12 mouse cellular contexts compared by ENCODE assay signal in the genomic region with DNA sequence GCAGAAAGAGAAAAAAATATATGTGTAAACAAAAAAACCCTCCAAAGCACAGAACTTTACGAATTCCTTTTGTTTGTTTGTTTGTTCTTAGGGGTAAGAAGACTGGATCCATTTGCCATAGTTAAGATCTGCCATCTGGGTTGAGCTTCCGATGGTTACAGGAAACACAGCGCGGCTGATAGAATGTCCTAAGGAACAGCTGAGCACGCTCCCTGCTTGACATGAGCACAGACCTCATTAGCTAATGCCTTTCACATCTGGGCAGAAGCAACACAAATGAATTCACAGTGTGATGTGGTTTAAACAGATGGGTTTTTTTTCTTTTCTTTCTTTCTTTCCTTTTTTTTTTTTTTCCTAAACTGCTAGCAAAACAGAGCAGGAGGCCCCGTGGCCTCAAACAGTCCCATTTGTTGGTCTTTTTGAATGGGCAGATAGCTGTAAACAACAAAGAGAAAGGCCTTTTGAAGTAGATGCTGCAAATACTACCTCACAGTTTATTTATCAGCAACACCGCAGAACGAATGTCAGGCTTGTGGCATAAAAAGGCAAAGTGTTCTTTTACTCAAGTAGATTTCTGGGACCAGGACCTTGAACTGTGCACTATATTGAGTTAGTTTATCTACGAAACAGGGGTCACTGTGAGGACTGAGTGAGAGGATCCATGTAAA.
DNase-seq lines count a peak whose midpoint lies in the region; ATAC-seq and TF ChIP-seq lines count a peak whose summit lies in the region.
"Had no signal": no experiment of that assay in that cellular context is flagged by ENCODE, and none has a peak within 500 bp of the region (broad histone marks: within the 10 kb centered on the region; RNA-seq: fewer than 3 reads in every experiment).

No protein-coding gene starts in this region.

- no peaks in the 10 kb centered on the region for H3K36me3 ChIP-seq in heart, embryonic 13.5 days
- no peaks in the 10 kb centered on the region for H3K36me3 ChIP-seq in lung, postnatal 0 days (ENCODE audit: insufficient read depth, low read length)
- no peaks in the 10 kb centered on the region for H3K36me3 ChIP-seq in midbrain, embryonic 14.5 days (ENCODE audit: control insufficient read depth, insufficient read depth, low read length)
- H3K36me3 ChIP-seq: limb, embryonic 13.5 days; neural tube, embryonic 12.5 days had no signal

- no peak for DNase-seq in heart, adult 8-10 months (ENCODE audit: low spot score)
- peak; percentile 78 for DNase-seq in lung, postnatal 0 days (ENCODE audit: low spot score)
- DNase-seq in lung, adult 2 months: no peak
- peak; percentile 59 for DNase-seq in embryo, embryonic 10.5 days (ENCODE audit: low spot score)
- DNase-seq in midbrain, embryonic 14.5 days: peak; percentile 48
- no peak for DNase-seq in ovary, postnatal 10 days (ENCODE audit: low spot score)
- DNase-seq in cerebellum, adult 9-11 months: no peak
- DNase-seq: cerebellum, adult 11 months had no signal

- no peak overlapping the region for H3K9ac ChIP-seq in heart, embryonic 13.5 days
- no peak overlapping the region for H3K9ac ChIP-seq in lung, postnatal 0 days (replicated peaks; ENCODE audit: low read depth)
- no peak overlapping the region for H3K9ac ChIP-seq in midbrain, embryonic 14.5 days (replicated peaks; ENCODE audit: low read length)
- H3K9ac ChIP-seq: limb, embryonic 13.5 days; neural tube, embryonic 12.5 days had no signal

- H3K4me1 ChIP-seq in heart, embryonic 13.5 days: peaks cover 14% of the 10 kb centered on the region
- no peaks in the 10 kb centered on the region; the same call in 1 of the 2 replicates for H3K4me1 ChIP-seq in lung, postnatal 0 days (ENCODE audit: insufficient read depth, low read depth, low read length)
- H3K4me1 ChIP-seq in lung, adult 2 months (ENCODE audit: control insufficient read depth, insufficient read depth, low read length): no peaks in the 10 kb centered on the region
- peaks cover 17% of the 10 kb centered on the region for H3K4me1 ChIP-seq in midbrain, embryonic 14.5 days (ENCODE audit: control insufficient read depth, insufficient read depth, low read length)
- H3K4me1 ChIP-seq: neural tube, embryonic 12.5 days had no signal

- no peak for TF ChIP-seq EP300 in lung, postnatal 0 days (IDR thresholded peaks at IDR 0.05)

- WGBS in heart, embryonic 13.5 days: 42% methylated on average over 9 of the region's 9 CpGs
- 27% methylated on average over 9 of the region's 9 CpGs for WGBS in lung, postnatal 0 days
- WGBS in lung, adult 2 months: 44% methylated on average over 9 of the region's 9 CpGs
- WGBS in midbrain, embryonic 14.5 days: 34% methylated on average over 9 of the region's 9 CpGs

- ATAC-seq in heart, embryonic 13.5 days (ENCODE audit: extremely low read depth, insufficient number of reproducible peaks, low FRiP score, low TSS enrichment): no peak
- peak; percentile 88 for ATAC-seq in lung, postnatal 0 days
- no peak; the same call in 1 of the 2 replicates for ATAC-seq in midbrain, embryonic 14.5 days (ENCODE audit: low FRiP score, low TSS enrichment)

- no peaks in the 10 kb centered on the region for H3K27me3 ChIP-seq in heart, embryonic 13.5 days (replicated peaks)
- H3K27me3 ChIP-seq in lung, postnatal 0 days (replicated peaks; ENCODE audit: insufficient read depth, low read length): no peaks in the 10 kb centered on the region
- no peaks in the 10 kb centered on the region for H3K27me3 ChIP-seq in midbrain, embryonic 14.5 days (ENCODE audit: control insufficient read depth, insufficient read depth, low read length)
- H3K27me3 ChIP-seq: limb, embryonic 13.5 days; neural tube, embryonic 12.5 days had no signal

- H3K27ac ChIP-seq in heart, embryonic 13.5 days (replicated peaks): 0 out of 2 replicates have a peak overlapping the region, but pooled peaks have one; percentile 5
- H3K27ac ChIP-seq in lung, postnatal 0 days (ENCODE audit: low read length): no peak overlapping the region
- H3K27ac ChIP-seq in midbrain, embryonic 14.5 days (replicated peaks; ENCODE audit: low read depth, low read length): no peak overlapping the region
- H3K27ac ChIP-seq: layer of hippocampus, adult 2 months; limb, embryonic 13.5 days; neural tube, embryonic 12.5 days had no signal

- no peak overlapping the region for H3K4me2 ChIP-seq in heart, embryonic 13.5 days
- no peak overlapping the region for H3K4me2 ChIP-seq in lung, postnatal 0 days (replicated peaks; ENCODE audit: low read depth, low read length)
- no peak overlapping the region for H3K4me2 ChIP-seq in midbrain, embryonic 14.5 days (ENCODE audit: low read length)
- H3K4me2 ChIP-seq: limb, embryonic 13.5 days; neural tube, embryonic 12.5 days had no signal

- no peak for TF ChIP-seq CTCF in lung, postnatal 0 days (IDR thresholded peaks at IDR 0.05)
- TF ChIP-seq CTCF in lung, adult 2 months (IDR thresholded peaks at IDR 0.05; ENCODE audit: insufficient read depth, low read length): no peak

- H3K4me3 ChIP-seq in heart, embryonic 13.5 days: no peak overlapping the region
- no peak overlapping the region for H3K4me3 ChIP-seq in lung, postnatal 0 days (ENCODE audit: low read depth, low read length)
- no peak overlapping the region for H3K4me3 ChIP-seq in lung, adult 2 months (replicated peaks; ENCODE audit: extremely low read depth, low read depth, low read length)
- no peak overlapping the region for H3K4me3 ChIP-seq in midbrain, embryonic 14.5 days (replicated peaks; ENCODE audit: low read depth, low read length)
- H3K4me3 ChIP-seq: layer of hippocampus, adult 2 months; limb, embryonic 13.5 days; neural tube, embryonic 12.5 days had no signal

- no peak for TF ChIP-seq POLR2A in lung, adult 2 months (IDR thresholded peaks at IDR 0.05; ENCODE audit: borderline replicate concordance, extremely low read depth, low read depth, low read length)

- H3K9me3 ChIP-seq in heart, embryonic 13.5 days: no peaks in the 10 kb centered on the region
- no peaks in the 10 kb centered on the region for H3K9me3 ChIP-seq in lung, postnatal 0 days (ENCODE audit: low read length)
- no peaks in the 10 kb centered on the region for H3K9me3 ChIP-seq in midbrain, embryonic 14.5 days (ENCODE audit: control insufficient read depth, low read length)
- H3K9me3 ChIP-seq: limb, embryonic 13.5 days; neural tube, embryonic 12.5 days had no signal

Comparison
In these comparisons a context has a peak if more than half of its experiments do, and no peak if none do; other contexts are left out.
1. DNase-seq: peak in lung, postnatal 0 days (single experiment), embryo, embryonic 10.5 days (single experiment) and midbrain, embryonic 14.5 days (single experiment); none in heart, adult 8-10 months (single experiment), lung, adult 2 months (single experiment), ovary, postnatal 10 days (single experiment) and cerebellum, adult 9-11 months (single experiment).